Mouse (Mus musculus) liver, postnatal 0 days (tissue): ENCODE measurements around the gene Pik3r6. TPM values are rescaled to one million over a fixed set of nuclear protein-coding genes. Genes with fewer than 3 reads are reported as not detected.

Experiments used
- ATAC-seq: fragments of 200-750 bp; cut with Nextera tagmentation; 2 replicates; pipeline ENCODE4 v1.8.0; 2017; ENCODE audit warnings: mild to moderate bottlenecking, moderate library complexity
- DNase-seq: peaks from one replicate; pipeline ENCODE4 v3.0.0-alpha.2; 2016
- H3K27ac ChIP-seq: fragments of 300-500 bp; sonication (generic); 2 replicates; pipeline ENCODE4 v1.5.1; 2014; ENCODE audit warnings: antibody characterized with exemption, moderate library complexity, mild to moderate bottlenecking, low read depth
- H3K27me3 ChIP-seq: fragments of 300-500 bp; sonication (generic); 2 replicates; pipeline ENCODE4 v1.6.1; 2014; ENCODE audit warnings: low read length, control low read depth, mixed read lengths; ENCODE audit not compliant: insufficient read depth
- H3K36me3 ChIP-seq: fragments of 300-500 bp; sonication (generic); replicated peaks from 2 replicates; pipeline ENCODE4 v1.6.1; 2014; ENCODE audit warnings: mild to moderate bottlenecking, control low read depth, low read length, moderate library complexity, mixed read lengths; ENCODE audit not compliant: insufficient read depth
- H3K4me1 ChIP-seq: fragments of 300-500 bp; sonication (generic); 2 replicates; pipeline ENCODE4 v1.6.1; 2014; ENCODE audit warnings: antibody characterized with exemption, mild to moderate bottlenecking, control low read depth; ENCODE audit not compliant: insufficient read depth
- H3K4me2 ChIP-seq: fragments of 300-500 bp; sonication (generic); 2 replicates; pipeline ENCODE4 v1.6.1; 2014; ENCODE audit warnings: low read depth, mild to moderate bottlenecking, low read length, moderate library complexity, mixed read lengths
- H3K4me3 ChIP-seq: fragments of 300-500 bp; sonication (generic); 2 replicates; pipeline ENCODE4 v1.5.1; 2014; ENCODE audit warnings: low read depth, low read length
- H3K9ac ChIP-seq: fragments of 300-500 bp; sonication (generic); replicated peaks from 2 replicates; pipeline ENCODE4 v1.6.1; 2014; ENCODE audit warnings: mild to moderate bottlenecking, moderate library complexity
- H3K9me3 ChIP-seq: fragments of 300-500 bp; sonication (generic); 2 replicates; pipeline ENCODE4 v1.6.1; 2016; ENCODE audit warnings: mild to moderate bottlenecking, control low read depth, low read length, mixed read lengths
- CTCF ChIP-seq: sonication (generic); IDR thresholded peaks from 2 replicates; pipeline ENCODE4 v1.5.1; 2016; ENCODE audit warnings: antibody characterized with exemption, low read depth
- EP300 ChIP-seq: IDR thresholded peaks from 2 replicates; pipeline ENCODE4 v1.6.1; 2016; ENCODE audit warnings: antibody characterized with exemption, low read depth, mild to moderate bottlenecking
- WGBS: fragments of 180-500 bp; shearing (Covaris S2); extraction: QIAGEN DNeasy Blood & Tissue Kit; methylation state at CpG from one replicate; pipeline ENCODE4 v1.1.7; 2014; ENCODE audit not compliant: insufficient replicate concordance; 5-methylcytosine and 5-hydroxymethylcytosine counted together
- polyA plus RNA-seq: library from polyadenylated mRNA; unstranded; fragments of >200 nt; fragmentation: Nextera tagmentation; extraction: Ambion mirVana; gene quantifications from 2 replicates; pipeline ENCODE4 v1.2.1, GENCODE M21; 2015

Pik3r6 gene
- polyA plus RNA-seq, 1 experiment from 2014 or later, result 2.5 TPM

GRCm38 (mm10) chr11:68589055-68589809 is 86.4 kb downstream of the Pik3r6 start:
- ATAC-seq (no peak; the same call in 1 of the 2 replicates), DNase-seq (peak; percentile 82)
- Histone ChIP-seq H3K4me2 (no peak overlapping the region), H3K27ac (no peak overlapping the region), H3K36me3 (no peaks in the 10 kb centered on the region), H3K4me1 (no peaks in the 10 kb centered on the region), H3K9me3 (no peaks in the 10 kb centered on the region), H3K4me3 (no peak overlapping the region), H3K9ac (no peak overlapping the region), H3K27me3 (no peaks in the 10 kb centered on the region)
- WGBS, result 61% methylated on average over 8 of the region's 8 CpGs
- peak; percentile 89 for TF ChIP-seq CTCF
- no peak for TF ChIP-seq EP300

DNA sequence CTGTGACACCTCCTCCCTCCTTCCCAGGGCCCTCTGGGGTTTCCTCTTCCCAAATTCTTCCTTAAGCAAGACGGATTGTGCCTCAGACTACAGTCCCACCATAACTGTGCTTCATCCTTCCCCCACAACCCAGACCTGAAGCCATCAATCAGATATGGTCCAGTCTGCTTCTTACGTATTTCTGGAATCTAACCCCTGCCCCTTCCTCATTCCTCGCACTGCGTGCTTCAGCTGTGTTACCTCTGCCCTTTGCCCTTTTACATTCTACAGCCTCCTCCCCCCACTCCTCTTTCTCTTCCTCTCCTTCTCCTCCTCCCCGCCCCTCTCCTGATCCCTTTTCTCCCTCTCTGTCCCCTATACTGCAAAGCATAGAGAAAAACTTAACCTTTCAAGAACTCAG is 88.9 kb downstream of the Pik3r6 start:
- H3K4me3 ChIP-seq, result no peak overlapping the region
- H3K9me3 ChIP-seq, result no peaks in the 10 kb centered on the region
- no peak overlapping the region for H3K9ac ChIP-seq
- H3K27me3 ChIP-seq, result no peaks in the 10 kb centered on the region
- 40% methylated on average over 5 of the region's 5 CpGs for WGBS
- H3K36me3 ChIP-seq, result no peaks in the 10 kb centered on the region
- no peak for TF ChIP-seq CTCF
- no peak for TF ChIP-seq EP300
- no peak overlapping the region for H3K4me2 ChIP-seq
- no peak for DNase-seq
- ATAC-seq, result no peak
- H3K27ac ChIP-seq, result no peak overlapping the region
- no peaks in the 10 kb centered on the region for H3K4me1 ChIP-seq

GRCm38 (mm10) chr11:68593247-68593646 is 90.4 kb downstream of the Pik3r6 start:
- TF ChIP-seq CTCF (no peak), EP300 (no peak)
- H3K27ac ChIP-seq, result no peak overlapping the region
- ATAC-seq (no peak), DNase-seq (no peak)
- H3K9ac ChIP-seq, result no peak overlapping the region
- no peaks in the 10 kb centered on the region for H3K9me3 ChIP-seq
- 56% methylated on average over 3 of the region's 3 CpGs for WGBS
- no peaks in the 10 kb centered on the region for H3K27me3 ChIP-seq
- H3K4me3 ChIP-seq, result no peak overlapping the region
- H3K36me3 ChIP-seq, result no peaks in the 10 kb centered on the region
- H3K4me1 ChIP-seq, result no peaks in the 10 kb centered on the region
- H3K4me2 ChIP-seq, result no peak overlapping the region

DNA sequence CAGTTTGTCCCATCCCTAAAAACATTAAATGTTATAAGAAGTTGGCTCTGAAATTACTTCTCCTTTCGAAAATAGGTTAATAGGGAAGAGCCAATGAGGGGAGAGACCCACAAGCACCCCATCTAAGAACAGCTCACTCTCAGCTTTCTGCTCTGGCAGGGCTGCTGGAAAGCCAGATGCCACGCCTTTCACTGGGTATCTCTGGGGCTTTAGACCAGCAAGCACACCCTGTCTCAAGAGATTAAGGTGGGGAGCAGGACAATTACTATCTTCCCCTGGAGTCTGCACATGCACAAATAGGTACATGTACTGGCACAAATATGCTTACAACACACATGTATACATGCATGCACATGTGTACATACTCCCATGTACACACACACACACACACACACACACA is 95.1 kb downstream of the Pik3r6 start:
- WGBS, result 61% methylated on average over 2 of the region's 2 CpGs
- Histone ChIP-seq H3K9me3 (no peaks in the 10 kb centered on the region), H3K27ac (no peak overlapping the region), H3K36me3 (no peaks in the 10 kb centered on the region), H3K9ac (no peak overlapping the region), H3K4me2 (no peak overlapping the region), H3K4me3 (no peak overlapping the region), H3K4me1 (peaks cover 21% of the 10 kb centered on the region; the same call in 1 of the 2 replicates), H3K27me3 (no peaks in the 10 kb centered on the region)
- no peak; the same call in 1 of the 2 replicates for ATAC-seq
- DNase-seq, result no peak
- TF ChIP-seq EP300 (no peak), CTCF (no peak)

- no peak for ATAC-seq
- H3K9ac ChIP-seq, result no peak overlapping the region
- H3K4me1 ChIP-seq, result peaks cover 23% of the 10 kb centered on the region; the same call in 1 of the 2 replicates
- no peak overlapping the region for H3K4me2 ChIP-seq
- no peaks in the 10 kb centered on the region for H3K36me3 ChIP-seq
- no peak overlapping the region for H3K4me3 ChIP-seq
- 54% methylated on average over 6 of the region's 6 CpGs for WGBS
- peak overlapping the region; percentile 29 for H3K27ac ChIP-seq
- H3K27me3 ChIP-seq, result no peaks in the 10 kb centered on the region
- DNase-seq, result no peak
- no peak for TF ChIP-seq EP300
- TF ChIP-seq CTCF, result no peak
- no peaks in the 10 kb centered on the region for H3K9me3 ChIP-seq
These were observed 97.8 kb downstream of the Pik3r6 start for GRCm38 (mm10) chr11:68600551-68601021.

DNA sequence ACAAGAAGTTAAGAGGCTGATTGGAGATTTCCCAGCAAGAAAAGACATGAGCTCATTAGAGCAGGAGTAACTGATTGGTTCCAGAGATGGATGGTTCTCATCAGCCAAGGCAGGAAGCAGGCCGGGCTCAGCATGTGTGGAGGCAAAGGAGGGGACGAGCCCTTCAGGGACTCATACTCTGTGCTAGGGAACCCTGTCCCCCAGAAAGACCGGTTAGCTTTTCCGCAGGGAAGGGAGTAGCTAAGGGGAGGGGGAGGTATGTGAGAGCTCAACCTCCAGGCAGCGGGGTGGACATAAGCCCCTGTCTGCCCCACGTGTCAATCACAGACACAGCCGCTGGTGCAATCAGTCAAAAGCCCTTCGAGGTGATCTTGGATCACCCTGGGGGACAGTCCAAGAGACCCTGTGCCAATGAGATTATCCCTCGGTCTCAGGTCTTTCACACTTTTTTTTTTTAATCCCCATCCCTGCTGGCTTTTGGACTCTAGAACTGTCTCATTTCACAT is 98.7 kb downstream of the Pik3r6 start:
- no peak for ATAC-seq
- no peak overlapping the region for H3K27ac ChIP-seq
- no peak for DNase-seq
- WGBS, result 40% methylated on average over 9 of the region's 9 CpGs
- H3K4me2 ChIP-seq, result no peak overlapping the region
- no peaks in the 10 kb centered on the region for H3K27me3 ChIP-seq
- H3K36me3 ChIP-seq, result no peaks in the 10 kb centered on the region
- no peak overlapping the region for H3K4me3 ChIP-seq
- H3K9me3 ChIP-seq, result no peaks in the 10 kb centered on the region
- peaks cover 23% of the 10 kb centered on the region; the same call in 1 of the 2 replicates for H3K4me1 ChIP-seq
- TF ChIP-seq EP300 (no peak), CTCF (no peak)
- H3K9ac ChIP-seq, result no peak overlapping the region

Other genes with a start within 250 kb of the Pik3r6 start
- gene Ntn1, start 102.2 kb upstream of the Pik3r6 start, polyA plus RNA-seq, result 0.76 and 0.95 TPM in 2 replicates
- 0.82 and 0.86 TPM in 2 replicates for gene Pik3r5, start 70.9 kb upstream of the Pik3r6 start, polyA plus RNA-seq
- 0.12 TPM in 1 of 2 replicates, not detected in the other for gene Mfsd6l, start 53.2 kb downstream of the Pik3r6 start, polyA plus RNA-seq
- gene Ccdc42, start 84.0 kb downstream of the Pik3r6 start, polyA plus RNA-seq, result not detected in 2 replicates
- 6.8 and 8.0 TPM in 2 replicates for gene Myh10, start 188.5 kb downstream of the Pik3r6 start, polyA plus RNA-seq